Mouse (Mus musculus) stomach, postnatal 0 days (tissue): Measurements from ENCODE around the gene Pex7. TPM values are rescaled to one million over a fixed set of nuclear protein-coding genes. Genes with fewer than 3 reads are reported as not detected.

Experiments
- ATAC-seq: fragments of 200-750 bp; cut with Nextera tagmentation; 2 replicates; pipeline ENCODE4 v1.8.0; 2017; ENCODE audit not compliant: low FRiP score, low TSS enrichment
- DNase-seq: peaks from one replicate; pipeline ENCODE4 v3.0.0-alpha.2; 2016; ENCODE audit warnings: low spot score
- H3K27ac ChIP-seq: fragments of 300-500 bp; sonication (generic); replicated peaks from 2 replicates; pipeline ENCODE4 v1.5.1; 2014; ENCODE audit warnings: mild to moderate bottlenecking, control low read depth
- H3K27me3 ChIP-seq: fragments of 300-500 bp; sonication (generic); 2 replicates; pipeline ENCODE4 v1.6.1; 2014; ENCODE audit warnings: low read length; ENCODE audit not compliant: control insufficient read depth, insufficient read depth
- H3K36me3 ChIP-seq: fragments of 300-500 bp; sonication (generic); 2 replicates; pipeline ENCODE4 v1.6.1; 2014; ENCODE audit warnings: low read length, mixed read lengths; ENCODE audit not compliant: control insufficient read depth, insufficient read depth
- H3K4me1 ChIP-seq: fragments of 300-500 bp; sonication (generic); replicated peaks from 2 replicates; pipeline ENCODE4 v1.6.1; 2014; ENCODE audit warnings: antibody characterized with exemption; ENCODE audit not compliant: control insufficient read depth, insufficient read depth
- H3K4me2 ChIP-seq: fragments of 300-500 bp; sonication (generic); replicated peaks from 2 replicates; pipeline ENCODE4 v1.6.1; 2014; ENCODE audit warnings: low read depth, mild to moderate bottlenecking, control low read depth, moderate library complexity
- H3K4me3 ChIP-seq: fragments of 300-500 bp; sonication (generic); 2 replicates; pipeline ENCODE4 v1.5.1; 2014; ENCODE audit warnings: low read depth, low read length, control low read depth
- H3K9ac ChIP-seq: fragments of 300-500 bp; sonication (generic); 2 replicates; pipeline ENCODE4 v1.6.1; 2014; ENCODE audit warnings: mild to moderate bottlenecking, low read length, control low read depth, mixed read lengths
- H3K9me3 ChIP-seq: fragments of 300-500 bp; sonication (generic); 2 replicates; pipeline ENCODE4 v1.6.1; 2016; ENCODE audit warnings: low read length; ENCODE audit not compliant: control insufficient read depth
- CTCF ChIP-seq: IDR thresholded peaks from 2 replicates; pipeline ENCODE4 v1.5.1; 2016; ENCODE audit warnings: antibody characterized with exemption, low read depth, mild to moderate bottlenecking, moderate library complexity
- EP300 ChIP-seq: optimal IDR thresholded peaks from 2 replicates; pipeline ENCODE3; 2016; ENCODE audit warnings: antibody characterized with exemption
- WGBS: fragments of 180-500 bp; shearing (Covaris S2); extraction: QIAGEN DNeasy Blood & Tissue Kit; methylation state at CpG from one replicate; pipeline ENCODE4 v1.1.7; 2014; 5-methylcytosine and 5-hydroxymethylcytosine counted together
- polyA plus RNA-seq: library from polyadenylated mRNA; unstranded; fragments of >200 nt; fragmentation: Nextera tagmentation; extraction: Ambion mirVana; gene quantifications from 2 replicates; pipeline ENCODE4 v1.2.1, GENCODE M21; 2015

Pex7 gene
- polyA plus RNA-seq = 56.0 and 60.8 TPM in 2 replicates

- under 1% methylated on average over 53 of the region's 60 CpGs for WGBS
- peak within 1 kb of the TSS; percentile 39 for H3K4me2 ChIP-seq
- no peaks in the 10 kb centered on the region for H3K27me3 ChIP-seq
- ATAC-seq = peak; percentile 97
- H3K4me3 ChIP-seq = peak within 1 kb of the TSS; percentile 82
- H3K27ac ChIP-seq = peak within 1 kb of the TSS; percentile 98
- peak within 1 kb of the TSS; percentile 92 for H3K9ac ChIP-seq
- H3K4me1 ChIP-seq = no peaks in the 10 kb centered on the region
- DNase-seq = peak; percentile 92
- H3K36me3 ChIP-seq = no peaks in the 10 kb centered on the region
- TF ChIP-seq CTCF (peak; percentile 80), EP300 (no peak)
- H3K9me3 ChIP-seq = no peaks in the 10 kb centered on the region
Measured at GRCm38 (mm10) chr10:19907246-19907804, at the start of gene Pex7. Gene Pex7, minus strand, starts transcription at chr10:19907689.

GRCm38 (mm10) chr10:19956745-19957144 lies 49.3 kb upstream of the Pex7 start:
- Histone ChIP-seq H3K4me2 (peak overlapping the region; percentile 25), H3K9ac (no peak overlapping the region; the same call in 1 of the 2 replicates), H3K27ac (peak overlapping the region; percentile 82)

GRCm38 (mm10) chr10:19955817-19956216 lies 48.3 kb upstream of the Pex7 start:
- Histone ChIP-seq H3K4me3 (no peak overlapping the region), H3K36me3 (no peaks in the 10 kb centered on the region), H3K4me1 (0 out of 2 replicates have a peak, but pooled peaks cover 3% of the 10 kb centered on the region), H3K9me3 (no peaks in the 10 kb centered on the region), H3K27me3 (no peaks in the 10 kb centered on the region), H3K27ac (peak overlapping the region; percentile 82; the same call in 1 of the 2 replicates), H3K4me2 (no peak overlapping the region), H3K9ac (no peak overlapping the region)
- WGBS = 81% methylated on average over 6 of the region's 6 CpGs
- ATAC-seq (no peak), DNase-seq (no peak)
- TF ChIP-seq CTCF (no peak), EP300 (no peak)

More at GRCm38 (mm10) chr10:19956745-19957144, 49.3 kb upstream of the Pex7 start:
- no peak for TF ChIP-seq EP300
- Histone ChIP-seq H3K4me1 (0 out of 2 replicates have a peak, but pooled peaks cover 3% of the 10 kb centered on the region), H3K36me3 (no peaks in the 10 kb centered on the region), H3K4me3 (no peak overlapping the region), H3K9me3 (no peaks in the 10 kb centered on the region), H3K27me3 (no peaks in the 10 kb centered on the region)
- DNase-seq (peak; percentile 76), ATAC-seq (peak; percentile 95)
- WGBS = 16% methylated on average over 6 of the region's 6 CpGs

DNA sequence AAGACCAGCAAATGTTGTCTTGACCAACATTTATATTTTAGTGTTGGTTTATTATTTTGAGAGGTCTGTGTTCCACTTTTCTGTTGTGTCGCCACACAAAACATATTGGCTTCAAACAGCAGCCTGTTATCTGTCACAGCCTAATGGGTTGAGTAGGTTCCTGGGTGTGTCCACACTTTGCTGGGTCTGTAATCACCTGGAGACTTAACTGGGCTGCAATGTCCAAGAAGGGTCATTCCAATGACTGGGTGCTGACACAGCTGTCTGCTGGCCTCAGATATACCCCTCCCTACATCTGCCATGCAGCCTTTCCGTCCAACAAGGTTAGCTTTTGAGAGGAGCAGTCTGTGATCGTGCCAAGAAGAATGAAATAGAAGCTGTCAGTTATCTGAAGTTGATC lies 47.1 kb upstream of the Pex7 start:
- no peak overlapping the region for H3K4me3 ChIP-seq
- 0 out of 2 replicates have a peak, but pooled peaks cover 3% of the 10 kb centered on the region for H3K4me1 ChIP-seq
- no peaks in the 10 kb centered on the region for H3K9me3 ChIP-seq
- no peak overlapping the region for H3K9ac ChIP-seq
- no peaks in the 10 kb centered on the region for H3K36me3 ChIP-seq
- no peak overlapping the region for H3K4me2 ChIP-seq
- 73% methylated on average over 3 of the region's 3 CpGs for WGBS
- TF ChIP-seq CTCF (no peak), EP300 (no peak)
- no peaks in the 10 kb centered on the region for H3K27me3 ChIP-seq
- DNase-seq (no peak), ATAC-seq (no peak)
- no peak overlapping the region for H3K27ac ChIP-seq

- H3K27ac ChIP-seq = peak overlapping the region; percentile 9; the same call in 1 of the 2 replicates
- WGBS = 72% methylated on average over 11 of the region's 11 CpGs
- H3K36me3 ChIP-seq = no peaks in the 10 kb centered on the region
- no peaks in the 10 kb centered on the region for H3K27me3 ChIP-seq
- peak; percentile 50 for DNase-seq
- no peak overlapping the region for H3K4me3 ChIP-seq
- no peaks in the 10 kb centered on the region for H3K9me3 ChIP-seq
- H3K4me1 ChIP-seq = 0 out of 2 replicates have a peak, but pooled peaks cover 3% of the 10 kb centered on the region
- H3K4me2 ChIP-seq = 0 out of 2 replicates have a peak overlapping the region, but pooled peaks have one; percentile 17
- TF ChIP-seq EP300 (no peak), CTCF (no peak)
- H3K9ac ChIP-seq = no peak overlapping the region
- ATAC-seq = no peak
Measured at GRCm38 (mm10) chr10:19953032-19953761, 45.7 kb upstream of the Pex7 start.

- 82% methylated on average over 4 of the region's 4 CpGs for WGBS
- no peaks in the 10 kb centered on the region for H3K27me3 ChIP-seq
- no peak overlapping the region for H3K27ac ChIP-seq
- no peak for ATAC-seq
- DNase-seq = no peak
- TF ChIP-seq CTCF (no peak), EP300 (no peak)
- H3K4me1 ChIP-seq = no peaks in the 10 kb centered on the region
- no peaks in the 10 kb centered on the region for H3K36me3 ChIP-seq
- no peaks in the 10 kb centered on the region for H3K9me3 ChIP-seq
- no peak overlapping the region for H3K4me2 ChIP-seq
- H3K9ac ChIP-seq = no peak overlapping the region
- H3K4me3 ChIP-seq = no peak overlapping the region
Measured at GRCm38 (mm10) chr10:19949106-19949505, 41.6 kb upstream of the Pex7 start.
